Mouse (Mus musculus) liver, postnatal 0 days (tissue): ENCODE results near the gene Ccdc85c.

Source experiments
- CTCF ChIP-seq: sonication (generic); IDR thresholded peaks from 2 replicates; pipeline ENCODE4 v1.5.1; 2016; ENCODE audit warnings: antibody characterized with exemption, low read depth
- EP300 ChIP-seq: IDR thresholded peaks from 2 replicates; pipeline ENCODE4 v1.6.1; 2016; ENCODE audit warnings: antibody characterized with exemption, low read depth, mild to moderate bottlenecking

DNA sequence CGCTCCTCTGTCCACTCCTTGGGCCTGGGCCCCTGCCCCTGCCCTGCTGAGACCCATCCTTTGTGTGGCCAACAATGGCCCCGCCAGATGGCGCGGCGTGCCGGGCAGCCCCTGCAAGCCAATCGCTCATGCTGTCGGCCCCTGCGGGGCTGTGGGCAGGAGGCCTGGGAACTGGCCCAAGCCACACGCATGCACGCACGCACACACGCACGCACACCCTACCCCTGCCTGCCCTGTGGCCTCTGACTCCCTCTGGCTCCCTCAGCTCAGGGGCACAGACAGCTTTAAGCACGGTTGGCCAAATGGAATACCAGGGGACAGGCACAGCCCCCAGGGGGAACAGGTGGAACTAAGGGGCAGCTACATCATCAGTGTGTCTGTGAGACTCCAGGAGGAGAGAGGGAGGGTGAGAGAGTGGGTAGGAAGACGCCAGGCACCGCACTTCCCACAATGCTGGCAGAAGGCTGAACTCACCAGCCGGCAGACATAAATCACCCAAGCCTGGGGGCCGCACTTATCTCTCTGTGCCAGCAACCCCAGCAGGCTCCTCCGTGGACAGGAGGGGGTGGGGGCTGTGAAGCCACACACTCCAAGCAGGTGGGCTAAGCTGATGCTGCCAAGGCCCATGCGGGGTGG is 34.2 kb downstream of the Ccdc85c start:
- no peak for TF ChIP-seq CTCF
- TF ChIP-seq EP300, result no peak
